10 mouse cellular contexts compared by ENCODE assay signal in genomic region chr17:7176394-7176793, GRCm38 (mm10). TPM values are rescaled to one million over a fixed set of nuclear protein-coding genes. Genes with fewer than 3 reads are reported as not detected.
DNase-seq lines count a peak whose midpoint lies in the region; ATAC-seq and TF ChIP-seq lines count a peak whose summit lies in the region.
"Had no signal": no experiment of that assay in that cellular context is flagged by ENCODE, and none has a peak within 500 bp of the region (broad histone marks: within the 10 kb centered on the region; RNA-seq: fewer than 3 reads in every experiment).

No protein-coding gene starts in this region.

- DNase-seq in left cerebral cortex, adult 2 months (ENCODE audit: extremely low spot score in 1 of 2, low spot score in 2 of 2), result no peak
- no peak for DNase-seq in left cerebral cortex, adult 11 months (ENCODE audit: low spot score)
- peak; percentile 39 for DNase-seq in heart, postnatal 25 days (ENCODE audit: low spot score)
- peak; percentile 43 for DNase-seq in lung, postnatal 10 days
- no peak for DNase-seq in layer of hippocampus, postnatal 36 days
- DNase-seq in thymus, postnatal 36 days, result no peak
- DNase-seq: cerebellum, adult 9-10 months; layer of hippocampus, adult 9-11 months had no signal

- TF ChIP-seq CTCF in left cerebral cortex, adult 2 months (IDR thresholded peaks at IDR 0.05), result no peak

- peak; percentile 94 for ATAC-seq in granulocyte monocyte progenitor cell, adult 5-6 weeks (replicated peaks; ENCODE audit: poor library complexity, severe bottlenecking)
- ATAC-seq: forebrain, embryonic 14.5 days had no signal

- no peak overlapping the region for H3K4me3 ChIP-seq in left cerebral cortex, adult 2 months

- intact Hi-C loops in left cerebral cortex, adult 2 months (cut with DNase I), result loop anchor here (1.0 kb wide), 1 partner anchor 9 kb away; no protein-coding TSS in a partner anchor
- intact Hi-C loops in heart, postnatal 25 days (cut with DNase I), result loop anchor here (5.0 kb wide), 1 partner anchor 41 kb away; no protein-coding TSS in a partner anchor

- H3K27ac ChIP-seq in left cerebral cortex, adult 2 months, result peak overlapping the region; percentile 9; the same call in 1 of the 2 replicates

RNA-seq across cellular contexts. Expression of gene Rps6ka2, which starts 6.5 kb away (rescaled TPM):
- 10 to 100 TPM; 62.4 to 69.4 TPM for total RNA-seq in left cerebral cortex, adult 2 months (2021)
- 32.6 and 34.5 TPM in 2 replicates for total RNA-seq in granulocyte monocyte progenitor cell, adult 5-6 weeks (2014; fragmentation: Nextera tagmentation)
- 21.2 and 26.1 TPM in 2 replicates for total RNA-seq in granulocyte monocyte progenitor cell, adult 5-6 weeks (2017)
- 10 to 100 TPM; 23.2 to 23.7 TPM for total RNA-seq in heart, postnatal 25 days (2021)
- total RNA-seq in layer of hippocampus, postnatal 36 days (2021), result 10 to 100 TPM; 30.5 to 38.3 TPM

Comparison
In these comparisons a context has a peak if more than half of its experiments do, and no peak if none do; other contexts are left out.
1. DNase-seq: peak in heart, postnatal 25 days (single experiment) and lung, postnatal 10 days (single experiment); none in left cerebral cortex, adult 2 months (0 of 2), left cerebral cortex, adult 11 months (single experiment), layer of hippocampus, postnatal 36 days (0 of 2) and thymus, postnatal 36 days (0 of 2).